Mouse (Mus musculus) kidney, adult 2 months (tissue): ENCODE measurements around the gene Fam76b. TPM values are rescaled to one million over a fixed set of nuclear protein-coding genes. Genes with fewer than 3 reads are reported as not detected.

Source experiments
- DNase-seq: peaks from one replicate; pipeline ENCODE4 v3.0.0; 2021
- H3K27ac ChIP-seq: fragments of 200-500 bp; 2 replicates; pipeline ENCODE4 v1.5.1; 2012; ENCODE audit warnings: low read depth, low read length, control low read depth, inconsistent platforms; ENCODE audit not compliant: insufficient read depth
- H3K27me3 ChIP-seq: fragments of 200-500 bp; replicated peaks from 2 replicates; pipeline ENCODE4 v1.6.1; 2012; ENCODE audit warnings: mild to moderate bottlenecking, moderate library complexity, low read length, inconsistent platforms; ENCODE audit not compliant: control insufficient read depth, insufficient read depth
- H3K36me3 ChIP-seq: fragments of 200-500 bp; 2 replicates; pipeline ENCODE4 v1.6.1; 2012; ENCODE audit warnings: mild to moderate bottlenecking, moderate library complexity, low read length, inconsistent platforms; ENCODE audit not compliant: control insufficient read depth, insufficient read depth
- H3K4me1 ChIP-seq: fragments of 200-500 bp; 2 replicates; pipeline ENCODE4 v1.6.1; 2011; ENCODE audit warnings: low read length; ENCODE audit not compliant: control insufficient read depth, insufficient read depth
- H3K4me3 ChIP-seq: fragments of 200-500 bp; 2 replicates; pipeline ENCODE4 v1.5.1; 2011; ENCODE audit warnings: mild to moderate bottlenecking, low read depth, low read length, control low read depth; ENCODE audit not compliant: insufficient read depth
- CTCF ChIP-seq: fragments of 200-500 bp; conservative IDR thresholded peaks from 2 replicates; pipeline ENCODE4 v1.5.1; 2011; ENCODE audit warnings: low read depth, mild to moderate bottlenecking, control low read depth, low read length, moderate library complexity, mixed read lengths; ENCODE audit not compliant: insufficient read depth, insufficient read length
- POLR2A ChIP-seq: fragments of 200-500 bp; IDR thresholded peaks from one replicate; pipeline ENCODE4 v1.6.1; 2011; ENCODE audit warnings: low read depth, low read length, control low read depth
- WGBS: fragments of 180-500 bp; shearing (Covaris S2); methylation state at CpG from one replicate; pipeline ENCODE4 v1.1.7; 2018; 5-methylcytosine and 5-hydroxymethylcytosine counted together
- polyA plus RNA-seq: library from polyadenylated mRNA; depleted of rRNA; stranded (reverse); fragments of >200 nt; gene quantifications from 2 replicates; pipeline ENCODE4 v1.2.3, GENCODE M21; 2012

The Fam76b gene
- polyA plus RNA-seq, 1 experiment, result 4.0 TPM

- no peak overlapping the region for H3K4me3 ChIP-seq
- DNase-seq, result no peak
- no peaks in the 10 kb centered on the region for H3K4me1 ChIP-seq
- peaks cover 13% of the 10 kb centered on the region for H3K36me3 ChIP-seq
- TF ChIP-seq POLR2A (no peak), CTCF (no peak)
- no peak overlapping the region for H3K27ac ChIP-seq
- WGBS, result 92% methylated on average over 5 of the region's 5 CpGs
- H3K27me3 ChIP-seq, result no peaks in the 10 kb centered on the region
Observed at GRCm38 (mm10) chr9:13807657-13808056, 19.9 kb upstream of the Fam76b start.

GRCm38 (mm10) chr9:13809937-13810336, 17.6 kb upstream of the Fam76b start:
- TF ChIP-seq CTCF, result 0 out of 2 replicates have a peak, but pooled peaks have one; percentile 22
- no peak for TF ChIP-seq POLR2A
- Histone ChIP-seq H3K36me3 (peaks cover 9% of the 10 kb centered on the region), H3K27ac (no peak overlapping the region), H3K4me3 (no peak overlapping the region), H3K4me1 (no peaks in the 10 kb centered on the region), H3K27me3 (no peaks in the 10 kb centered on the region)
- DNase-seq, result no peak

GRCm38 (mm10) chr9:13818369-13818768, 9.1 kb upstream of the Fam76b start:
- WGBS, result 47% methylated on average over 9 of the region's 9 CpGs
- TF ChIP-seq POLR2A (no peak), CTCF (no peak)
- Histone ChIP-seq H3K36me3 (peaks cover 11% of the 10 kb centered on the region), H3K4me1 (peaks cover 3% of the 10 kb centered on the region; the same call in 1 of the 2 replicates), H3K27me3 (no peaks in the 10 kb centered on the region), H3K27ac (0 out of 2 replicates have a peak overlapping the region, but pooled peaks have one; percentile 16), H3K4me3 (no peak overlapping the region)
- peak; percentile 31 for DNase-seq

- no peaks in the 10 kb centered on the region for H3K27me3 ChIP-seq
- no peak overlapping the region for H3K4me3 ChIP-seq
- no peak overlapping the region for H3K27ac ChIP-seq
- no peak for DNase-seq
- peaks cover 3% of the 10 kb centered on the region; the same call in 1 of the 2 replicates for H3K4me1 ChIP-seq
- TF ChIP-seq CTCF, result no peak
- no peak for TF ChIP-seq POLR2A
- peaks cover 7% of the 10 kb centered on the region for H3K36me3 ChIP-seq
- WGBS, result 93% methylated on average over 3 of the region's 3 CpGs
Observed at GRCm38 (mm10) chr9:13820774-13821173, 6.7 kb upstream of the Fam76b start.

GRCm38 (mm10) chr9:13825896-13826295, 1.6 kb upstream of the Fam76b start:
- H3K4me1 ChIP-seq, result no peaks in the 10 kb centered on the region; the same call in 1 of the 2 replicates
- no peak for DNase-seq
- no peak overlapping the region for H3K4me3 ChIP-seq
- H3K27me3 ChIP-seq, result no peaks in the 10 kb centered on the region
- TF ChIP-seq POLR2A (no peak), CTCF (no peak)
- peak overlapping the region; percentile 87 for H3K27ac ChIP-seq
- WGBS, result 5% methylated on average over 8 of the region's 8 CpGs
- no peaks in the 10 kb centered on the region; the same call in 1 of the 2 replicates for H3K36me3 ChIP-seq

- Histone ChIP-seq H3K27ac (peak overlapping the region; percentile 87), H3K27me3 (no peaks in the 10 kb centered on the region), H3K4me1 (no peaks in the 10 kb centered on the region; the same call in 1 of the 2 replicates), H3K36me3 (peaks cover under 1% of the 10 kb centered on the region; the same call in 1 of the 2 replicates), H3K4me3 (peak overlapping the region; percentile 67)
- TF ChIP-seq POLR2A, result no peak
- TF ChIP-seq CTCF, result no peak
- WGBS, result under 1% methylated on average over 31 of the region's 31 CpGs
- DNase-seq, result peak; percentile 88
Observed at GRCm38 (mm10) chr9:13826391-13826805, 1.1 kb upstream of the Fam76b start.

GRCm38 (mm10) chr9:13826832-13827405, 597 bp upstream of the Fam76b start, which contains the start of gene Cep57:
Cep57 (minus strand) TSS chr9:13827107.
- Histone ChIP-seq H3K4me1 (no peaks in the 10 kb centered on the region; the same call in 1 of the 2 replicates), H3K27me3 (no peaks in the 10 kb centered on the region), H3K27ac (peak within 1 kb of the TSS; percentile 87), H3K36me3 (peaks cover 2% of the 10 kb centered on the region; the same call in 1 of the 2 replicates), H3K4me3 (peak within 1 kb of the TSS; percentile 77)
- peak; percentile 99 for DNase-seq
- WGBS, result under 1% methylated on average over 44 of the region's 44 CpGs
- no peak for TF ChIP-seq CTCF
- TF ChIP-seq POLR2A, result peak; percentile 47

GRCm38 (mm10) chr9:13828087-13828441, 548 bp downstream of the Fam76b start:
- Histone ChIP-seq H3K4me1 (no peaks in the 10 kb centered on the region; the same call in 1 of the 2 replicates), H3K27me3 (no peaks in the 10 kb centered on the region), H3K36me3 (peaks cover 6% of the 10 kb centered on the region), H3K4me3 (peak overlapping the region; percentile 77), H3K27ac (peak overlapping the region; percentile 85)
- WGBS, result 0% methylated on average over 23 of the region's 23 CpGs
- TF ChIP-seq POLR2A (no peak), CTCF (no peak)
- DNase-seq, result no peak
